Mouse (Mus musculus) forebrain, embryonic 12.5 days (tissue): ENCODE results near the gene Bcl2l1. TPM values are rescaled to one million over a fixed set of nuclear protein-coding genes. Genes with fewer than 3 reads are reported as not detected.
A peak's percentile ranks its signal among the peaks of the same experiment; 100 is the strongest.

Experiments used
- ATAC-seq: fragments of 200-750 bp; cut with Nextera tagmentation; 2 replicates; pipeline ENCODE4 v1.8.0; 2017; ENCODE audit warnings: moderate TSS enrichment; ENCODE audit not compliant: low FRiP score
- H3K27ac ChIP-seq: fragments of 300-500 bp; sonication (generic); 2 replicates; pipeline ENCODE4 v1.5.1; 2016; ENCODE audit warnings: mild to moderate bottlenecking
- H3K27me3 ChIP-seq: fragments of 300-500 bp; sonication (generic); 2 replicates; pipeline ENCODE4 v1.6.1; 2016; ENCODE audit warnings: mild to moderate bottlenecking
- H3K36me3 ChIP-seq: fragments of 300-500 bp; sonication (generic); replicated peaks from 2 replicates; pipeline ENCODE4 v1.6.1; 2016; ENCODE audit warnings: mild to moderate bottlenecking
- H3K4me1 ChIP-seq: fragments of 300-500 bp; sonication (generic); 2 replicates; pipeline ENCODE4 v1.6.1; 2016
- H3K4me2 ChIP-seq: fragments of 300-500 bp; sonication (generic); 2 replicates; pipeline ENCODE4 v1.6.1; 2016; ENCODE audit warnings: mild to moderate bottlenecking, moderate library complexity
- H3K4me3 ChIP-seq: fragments of 300-500 bp; sonication (generic); replicated peaks from 2 replicates; pipeline ENCODE4 v1.5.1; 2016; ENCODE audit warnings: mild to moderate bottlenecking
- H3K9ac ChIP-seq: fragments of 300-500 bp; sonication (generic); 2 replicates; pipeline ENCODE4 v1.6.1; 2016; ENCODE audit warnings: mild to moderate bottlenecking
- H3K9me3 ChIP-seq: fragments of 300-500 bp; sonication (generic); 2 replicates; pipeline ENCODE4 v1.6.1; 2016
- WGBS: fragments of 180-500 bp; shearing (Covaris S2); methylation state at CpG from one replicate; pipeline ENCODE4 v1.1.7; 2016; 5-methylcytosine and 5-hydroxymethylcytosine counted together
- polyA plus RNA-seq: library from polyadenylated mRNA; unstranded; fragments of >200 nt; fragmentation: Nextera tagmentation; extraction: Ambion mirVana; gene quantifications from 2 replicates; pipeline ENCODE4 v1.2.1, GENCODE M21; 2016

Gene Bcl2l1
- polyA plus RNA-seq, 1 experiment from 2014 or later = 159 TPM

DNA sequence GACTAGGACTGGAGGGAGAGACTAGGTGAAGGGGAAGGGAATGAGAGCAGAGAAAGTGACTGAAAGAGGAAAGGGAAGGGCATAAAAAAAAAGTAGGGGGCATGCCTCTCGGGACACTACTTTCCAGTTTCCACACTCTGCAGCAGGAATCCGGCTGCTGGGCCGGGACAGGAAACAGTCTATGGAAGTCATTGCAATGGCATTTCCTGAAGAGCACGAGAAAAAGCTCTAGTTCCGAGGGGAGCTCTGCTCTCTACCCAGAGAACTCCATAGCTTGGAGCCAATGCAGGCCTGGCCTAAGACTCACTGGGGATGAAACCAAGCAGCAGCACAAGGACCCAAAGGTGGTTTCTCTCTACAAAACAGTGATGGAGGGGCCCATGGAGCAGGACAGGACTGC is 10.5 kb downstream of the Bcl2l1 start:
- ATAC-seq = no peak
- WGBS = 69% methylated on average over 5 of the region's 5 CpGs
- Histone ChIP-seq H3K9me3 (no peaks in the 10 kb centered on the region), H3K4me3 (no peak overlapping the region), H3K9ac (no peak overlapping the region), H3K27ac (0 out of 2 replicates have a peak overlapping the region, but pooled peaks have one; percentile 42), H3K4me2 (0 out of 2 replicates have a peak overlapping the region, but pooled peaks have one; percentile 13), H3K4me1 (peaks cover 66% of the 10 kb centered on the region), H3K27me3 (no peaks in the 10 kb centered on the region), H3K36me3 (peaks cover 30% of the 10 kb centered on the region)

DNA sequence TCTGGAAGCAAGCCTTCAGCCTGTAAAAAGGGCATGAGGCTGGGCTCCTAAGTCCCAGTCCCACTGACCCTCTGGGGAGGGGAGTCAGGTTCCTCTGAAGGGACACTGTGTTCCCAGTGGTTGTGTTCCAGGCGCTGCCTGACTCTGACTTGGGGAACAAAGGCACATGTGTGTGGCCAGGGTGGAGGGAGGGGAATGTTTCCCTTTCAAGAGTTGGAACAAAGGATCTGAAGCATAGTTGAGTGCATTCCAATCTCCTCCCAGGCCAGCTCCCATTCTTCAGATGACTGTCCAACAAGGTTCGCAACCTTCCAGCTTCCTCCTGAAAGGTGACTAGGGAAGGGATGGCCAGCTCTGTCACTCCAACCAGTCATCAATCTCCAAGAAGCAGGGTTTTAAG is 11.2 kb downstream of the Bcl2l1 start:
- H3K36me3 ChIP-seq = peaks cover 28% of the 10 kb centered on the region

DNA sequence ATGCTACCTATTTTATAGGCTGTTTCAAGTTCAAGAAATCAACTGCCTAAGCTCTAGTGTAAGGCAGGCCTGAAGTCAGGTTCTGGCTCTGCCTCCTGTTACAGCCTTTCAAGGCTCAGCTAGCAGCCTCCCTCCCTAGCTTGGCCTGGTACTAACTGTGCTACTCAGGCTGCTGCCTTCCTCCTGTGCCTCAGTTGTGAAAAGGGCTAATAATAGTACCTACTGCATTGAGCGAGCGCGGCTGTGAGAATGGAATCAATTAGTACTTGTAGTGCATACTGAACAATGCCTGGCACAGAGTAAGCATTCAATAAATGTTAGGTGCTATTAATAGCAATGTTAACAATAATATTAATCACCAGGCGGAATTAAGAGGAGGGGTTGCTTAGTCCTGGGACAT is 11.6 kb downstream of the Bcl2l1 start:
- H3K4me3 ChIP-seq = no peak overlapping the region
- no peaks in the 10 kb centered on the region for H3K9me3 ChIP-seq
- no peak overlapping the region for H3K9ac ChIP-seq
- 51% methylated on average over 4 of the region's 4 CpGs for WGBS
- H3K4me2 ChIP-seq = no peak overlapping the region
- no peak for ATAC-seq
- no peaks in the 10 kb centered on the region for H3K27me3 ChIP-seq
- H3K27ac ChIP-seq = peak overlapping the region; percentile 54; the same call in 1 of the 2 replicates
- H3K4me1 ChIP-seq = peaks cover 60% of the 10 kb centered on the region
- peaks cover 27% of the 10 kb centered on the region for H3K36me3 ChIP-seq

More for the DNA sequence above, 11.2 kb downstream of the Bcl2l1 start:
- 13% methylated on average over 2 of the region's 2 CpGs for WGBS
- Histone ChIP-seq H3K4me1 (peaks cover 65% of the 10 kb centered on the region), H3K9ac (no peak overlapping the region), H3K4me3 (no peak overlapping the region), H3K9me3 (no peaks in the 10 kb centered on the region), H3K4me2 (no peak overlapping the region), H3K27ac (peak overlapping the region; percentile 54; the same call in 1 of the 2 replicates), H3K27me3 (no peaks in the 10 kb centered on the region)
- ATAC-seq = no peak

- H3K4me2 ChIP-seq = no peak overlapping the region
- H3K4me1 ChIP-seq = peaks cover 56% of the 10 kb centered on the region
- no peak overlapping the region for H3K9ac ChIP-seq
- no peaks in the 10 kb centered on the region for H3K27me3 ChIP-seq
- no peak for ATAC-seq
- H3K9me3 ChIP-seq = no peaks in the 10 kb centered on the region
- peaks cover 27% of the 10 kb centered on the region for H3K36me3 ChIP-seq
- no peak overlapping the region for H3K4me3 ChIP-seq
- WGBS = 89% methylated on average over 3 of the region's 3 CpGs
- no peak overlapping the region for H3K27ac ChIP-seq
Measured at GRCm38 (mm10) chr2:152819097-152819624, 12.4 kb downstream of the Bcl2l1 start.

DNA sequence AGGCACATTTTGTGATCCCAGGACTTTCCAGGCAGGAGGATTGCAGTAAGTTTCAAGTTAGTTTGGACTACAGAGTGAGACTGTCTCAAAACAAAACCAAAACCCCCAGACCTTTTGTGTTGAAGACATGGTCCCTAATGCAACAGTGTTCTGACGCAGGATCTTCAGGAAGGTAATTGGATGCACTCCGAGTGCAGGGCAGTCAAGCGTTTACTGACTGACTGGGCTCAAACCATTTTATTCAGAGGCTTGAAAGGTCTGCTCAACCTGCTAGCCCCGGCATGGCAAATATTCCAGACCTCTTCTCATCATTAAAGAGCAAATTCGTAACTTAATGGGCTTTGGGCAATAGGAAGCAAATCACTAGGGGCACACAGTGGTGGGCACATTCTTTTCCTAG is 12.8 kb downstream of the Bcl2l1 start:
- WGBS = 51% methylated on average over 5 of the region's 5 CpGs
- no peak overlapping the region for H3K4me3 ChIP-seq
- H3K27me3 ChIP-seq = no peaks in the 10 kb centered on the region
- no peaks in the 10 kb centered on the region for H3K9me3 ChIP-seq
- no peak overlapping the region for H3K27ac ChIP-seq
- peaks cover 27% of the 10 kb centered on the region for H3K36me3 ChIP-seq
- ATAC-seq = no peak
- no peak overlapping the region for H3K9ac ChIP-seq
- H3K4me2 ChIP-seq = no peak overlapping the region
- H3K4me1 ChIP-seq = peaks cover 54% of the 10 kb centered on the region

- H3K27ac ChIP-seq = peak overlapping the region; percentile 51
- H3K36me3 ChIP-seq = peaks cover 27% of the 10 kb centered on the region
- no peaks in the 10 kb centered on the region for H3K27me3 ChIP-seq
- 65% methylated on average over 6 of the region's 6 CpGs for WGBS
- peaks cover 54% of the 10 kb centered on the region for H3K4me1 ChIP-seq
- no peak overlapping the region for H3K4me3 ChIP-seq
- H3K9me3 ChIP-seq = no peaks in the 10 kb centered on the region
- no peak for ATAC-seq
- no peak overlapping the region for H3K4me2 ChIP-seq
- no peak overlapping the region for H3K9ac ChIP-seq
Measured at GRCm38 (mm10) chr2:152817596-152818291, 13.8 kb downstream of the Bcl2l1 start.

- Histone ChIP-seq H3K27ac (peak overlapping the region; percentile 46; the same call in 1 of the 2 replicates), H3K9ac (no peak overlapping the region), H3K4me1 (peaks cover 57% of the 10 kb centered on the region), H3K27me3 (no peaks in the 10 kb centered on the region), H3K4me3 (no peak overlapping the region), H3K36me3 (peaks cover 24% of the 10 kb centered on the region), H3K4me2 (no peak overlapping the region), H3K9me3 (no peaks in the 10 kb centered on the region)
- no peak for ATAC-seq
- 84% methylated on average over 3 of the region's 3 CpGs for WGBS
Measured at GRCm38 (mm10) chr2:152816657-152817348, 14.7 kb downstream of the Bcl2l1 start.

DNA sequence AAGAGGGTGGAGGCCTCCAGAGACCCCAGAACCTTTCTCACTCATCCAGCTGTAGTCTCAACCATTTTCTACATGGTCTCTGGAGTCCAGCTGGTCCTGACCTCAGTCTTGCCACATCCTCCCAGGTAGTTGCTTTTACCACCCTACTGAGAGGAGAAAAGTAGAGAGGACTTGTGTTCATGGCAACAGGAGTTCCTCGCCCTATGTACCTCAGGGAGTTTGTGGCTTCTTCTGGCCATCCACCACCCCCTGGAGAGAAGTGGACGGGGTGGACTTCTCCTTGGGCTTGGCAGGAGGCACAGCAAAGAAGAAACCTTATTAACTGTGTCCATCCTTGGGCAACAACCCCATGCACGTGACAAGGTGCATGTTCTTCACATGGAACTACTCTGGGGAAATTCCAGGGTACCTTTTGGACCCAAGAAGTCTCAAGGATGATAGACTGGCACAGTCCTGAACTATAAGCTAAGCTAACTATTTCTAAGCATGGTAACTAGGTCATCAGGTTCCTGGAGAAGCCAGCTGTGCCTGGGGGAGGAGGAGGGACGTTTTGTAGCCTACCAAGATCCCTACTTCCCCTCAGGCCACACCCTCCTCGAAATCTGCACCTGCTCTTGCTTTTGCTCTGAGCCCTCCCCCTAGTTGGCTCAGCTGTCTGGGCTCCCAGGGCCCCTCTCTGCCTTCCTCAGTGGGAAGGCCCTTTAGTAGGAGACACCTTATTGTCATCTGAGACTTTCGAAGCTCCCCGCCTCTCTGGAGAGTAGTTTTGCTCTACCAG is 15.5 kb downstream of the Bcl2l1 start:
- Histone ChIP-seq H3K36me3 (peaks cover 22% of the 10 kb centered on the region), H3K27me3 (no peaks in the 10 kb centered on the region), H3K4me3 (no peak overlapping the region), H3K9ac (no peak overlapping the region), H3K4me2 (no peak overlapping the region), H3K9me3 (no peaks in the 10 kb centered on the region), H3K27ac (no peak overlapping the region), H3K4me1 (peaks cover 55% of the 10 kb centered on the region)
- ATAC-seq = no peak
- 67% methylated on average over 7 of the region's 7 CpGs for WGBS

DNA sequence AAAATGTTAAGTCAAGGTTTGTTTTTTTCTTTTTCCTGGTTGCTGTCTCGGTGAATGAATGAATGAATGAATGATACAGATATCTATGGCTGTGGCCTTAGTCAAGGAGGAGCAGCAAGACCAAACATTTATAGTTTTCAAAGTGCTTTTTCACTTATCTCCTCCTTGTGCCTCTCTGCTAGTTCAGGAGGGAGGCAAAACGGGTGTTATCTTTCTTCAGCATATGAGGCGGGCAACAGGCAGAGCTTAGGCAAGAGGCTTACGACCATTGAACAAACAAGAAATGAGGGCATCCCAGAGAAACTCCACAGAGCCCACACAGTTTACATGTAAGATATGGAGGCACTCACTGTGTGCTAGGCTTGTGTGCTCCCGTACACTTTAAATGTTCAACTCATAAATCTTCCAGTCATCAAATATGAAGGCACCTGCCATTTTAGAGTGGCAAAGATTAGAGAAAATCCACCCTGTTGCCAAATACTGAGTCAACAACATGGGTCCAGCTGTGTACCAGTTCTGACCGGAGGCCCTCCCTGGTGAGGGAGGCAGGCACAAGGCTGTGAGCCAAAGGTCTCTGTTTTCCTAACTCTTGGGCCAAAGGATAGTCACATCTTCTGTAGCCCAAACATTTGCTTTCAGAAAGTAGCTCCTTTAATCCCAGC is 17.2 kb downstream of the Bcl2l1 start:
- Histone ChIP-seq H3K9me3 (no peaks in the 10 kb centered on the region), H3K4me1 (peaks cover 42% of the 10 kb centered on the region), H3K4me2 (no peak overlapping the region), H3K9ac (no peak overlapping the region), H3K4me3 (no peak overlapping the region), H3K36me3 (peaks cover 13% of the 10 kb centered on the region), H3K27me3 (no peaks in the 10 kb centered on the region), H3K27ac (no peak overlapping the region)
- ATAC-seq = no peak
- 89% methylated on average over 6 of the region's 6 CpGs for WGBS

DNA sequence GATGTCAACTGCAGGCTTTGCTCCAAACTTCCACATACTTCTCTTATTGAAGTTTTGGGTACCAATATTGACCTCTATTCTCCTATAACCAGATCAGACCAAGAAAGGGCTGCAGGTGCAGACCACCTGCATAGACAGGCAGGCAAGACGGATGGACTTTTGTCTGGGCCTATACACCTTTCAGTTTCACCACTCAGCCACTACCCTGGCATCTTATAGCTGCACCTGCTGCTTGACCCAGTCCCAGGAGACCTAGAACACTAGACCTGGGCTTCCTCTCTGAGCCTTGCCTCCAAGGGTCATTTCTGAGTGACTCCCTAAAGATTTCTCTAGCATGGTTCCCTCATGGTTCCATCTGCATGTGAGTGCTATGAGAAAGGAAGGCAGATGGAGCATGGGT is 18.3 kb downstream of the Bcl2l1 start:
- H3K9me3 ChIP-seq = no peaks in the 10 kb centered on the region
- H3K36me3 ChIP-seq = 0 out of 2 replicates have a peak, but pooled peaks cover 5% of the 10 kb centered on the region
- no peak overlapping the region for H3K9ac ChIP-seq
- H3K4me3 ChIP-seq = no peak overlapping the region
- no peak overlapping the region for H3K27ac ChIP-seq
- no peak for ATAC-seq
- no peaks in the 10 kb centered on the region for H3K27me3 ChIP-seq
- 79% methylated on average over 1 of the region's 1 CpGs for WGBS
- no peak overlapping the region for H3K4me2 ChIP-seq
- peaks cover 35% of the 10 kb centered on the region for H3K4me1 ChIP-seq

DNA sequence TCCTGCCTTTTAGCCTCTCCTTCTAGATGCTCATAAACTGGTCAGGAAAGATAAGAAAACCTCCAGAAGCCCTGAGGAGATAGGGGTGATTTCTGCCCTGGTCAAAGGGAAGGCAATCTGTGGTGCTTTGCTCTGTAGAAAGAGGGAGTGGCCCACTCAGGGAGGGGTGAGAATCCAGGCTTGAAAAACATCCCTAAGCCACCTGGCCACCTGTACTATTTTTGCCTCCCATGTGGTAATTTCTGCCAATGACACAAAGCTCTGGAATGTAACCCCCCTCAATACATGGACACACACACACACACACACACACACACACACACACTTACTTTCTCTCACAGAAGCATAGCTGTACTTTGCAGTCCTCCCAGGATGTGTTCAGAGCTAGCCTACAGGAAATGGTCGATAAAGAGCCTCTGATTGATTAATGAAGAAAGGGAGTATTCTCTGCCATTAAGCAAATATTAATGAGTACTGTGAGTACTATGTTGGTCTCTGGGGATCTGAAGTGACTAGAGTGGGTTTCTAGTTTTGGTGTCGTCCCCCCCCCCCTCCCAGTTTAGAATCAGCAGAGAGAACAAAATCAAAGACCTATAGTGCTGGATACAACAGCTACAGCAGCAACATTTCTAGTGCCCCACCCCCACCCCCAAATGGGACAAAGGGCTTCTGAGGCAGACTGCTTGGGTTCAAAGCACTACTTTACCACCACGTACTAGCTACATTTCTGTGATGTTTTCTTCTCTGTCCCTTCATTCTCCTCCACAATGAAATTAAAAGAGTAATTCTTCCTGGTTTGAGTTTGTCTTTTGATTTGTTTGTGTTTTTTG is 20.0 kb downstream of the Bcl2l1 start:
- Histone ChIP-seq H3K36me3 (0 out of 2 replicates have a peak, but pooled peaks cover 5% of the 10 kb centered on the region), H3K4me3 (no peak overlapping the region), H3K4me2 (no peak overlapping the region), H3K27me3 (no peaks in the 10 kb centered on the region), H3K9me3 (no peaks in the 10 kb centered on the region), H3K4me1 (peaks cover 20% of the 10 kb centered on the region), H3K9ac (no peak overlapping the region), H3K27ac (0 out of 2 replicates have a peak overlapping the region, but pooled peaks have one; percentile 36)
- 49% methylated on average over 3 of the region's 3 CpGs for WGBS
- no peak for ATAC-seq
